Mouse (Mus musculus) megakaryocyte, adult 5-6 weeks (primary cell): ENCODE measurements around the gene Etv2. TPM values are rescaled to one million over a fixed set of nuclear protein-coding genes. Genes with fewer than 3 reads are reported as not detected.

Experiments
- ATAC-seq: 2 replicates; pipeline ENCODE4 v1.8.0; 2016; ENCODE audit warnings: mild to moderate bottlenecking, inconsistent platforms; ENCODE audit not compliant: poor library complexity, severe bottlenecking
- total RNA-seq, 2 experiments: library from RNA; stranded (forward) in 1 of 2; stranded (reverse) in 1 of 2; fragments of 153-499, 151-499 nt in 1 of 2; fragments of 221-1000, 200-1000 nt in 1 of 2; gene quantifications; 2 replicates each; pipeline versions ENCODE4 v1.2.3 to v1.2.4; 2015 to 2017

The Etv2 gene
- total RNA-seq, 2 experiments from 2014 or later = 0.59 TPM; not detected in 1

GRCm38 (mm10) chr7:30589435-30590301 is 46.0 kb downstream of the Etv2 start:
- peak; percentile 51 for ATAC-seq

- ATAC-seq = peak; percentile 90
Observed at GRCm38 (mm10) chr7:30588676-30589434, 46.8 kb downstream of the Etv2 start, which contains the start of gene Kmt2b. TSS of gene Kmt2b (minus strand) at chr7:30588726.

- no peak for ATAC-seq
Observed at GRCm38 (mm10) chr7:30587842-30588667, 47.6 kb downstream of the Etv2 start.

DNA sequence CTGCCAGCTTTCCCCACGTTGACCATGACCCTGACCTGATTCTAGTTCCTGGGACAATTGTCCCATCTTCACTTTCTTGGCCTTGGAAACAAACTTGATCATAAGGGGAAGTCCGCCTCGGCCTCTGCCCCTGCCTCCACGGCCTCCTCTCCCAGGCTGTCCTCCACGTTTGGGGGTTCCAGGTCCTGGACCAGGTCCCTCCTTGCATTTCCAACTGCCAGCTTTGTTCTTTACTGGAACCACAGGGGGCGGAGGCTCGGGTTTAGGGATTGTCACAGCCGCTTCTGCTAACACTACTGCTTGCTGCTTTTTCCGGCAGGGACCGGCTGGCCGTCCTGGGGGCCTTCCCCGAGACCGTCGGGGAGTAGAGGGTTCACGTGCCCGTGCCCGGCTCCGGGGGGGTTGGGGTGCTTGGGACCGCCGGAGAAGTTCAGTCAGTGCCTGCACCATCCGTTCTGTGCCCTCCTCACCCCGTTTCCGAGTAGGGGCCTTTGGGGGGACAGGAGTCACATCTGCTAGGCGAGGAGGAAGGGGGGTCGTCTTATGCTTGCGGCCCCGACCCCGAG is 49.1 kb downstream of the Etv2 start:
- ATAC-seq = no peak

DNA sequence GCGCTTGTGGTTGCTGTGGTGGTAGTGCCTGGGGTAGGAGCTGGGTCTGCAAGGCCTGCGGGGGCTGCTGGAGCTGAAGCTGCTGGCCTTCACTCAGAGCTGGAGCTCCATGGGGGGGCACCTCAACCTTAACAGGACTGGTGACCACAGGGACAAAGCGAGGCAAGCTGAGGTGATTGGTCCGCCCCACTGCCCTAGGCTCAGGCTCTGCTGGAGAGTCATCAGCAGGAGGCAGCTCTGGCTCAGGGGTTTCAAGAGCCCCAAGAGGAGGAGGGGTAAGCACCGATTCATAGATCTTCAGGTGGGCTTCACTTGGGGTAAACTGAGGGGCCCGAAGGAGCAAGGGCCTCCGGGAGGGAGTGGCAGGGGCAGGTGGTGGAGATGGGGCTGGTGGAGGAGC is 50.5 kb downstream of the Etv2 start:
- ATAC-seq = no peak

- ATAC-seq = no peak
Observed at GRCm38 (mm10) chr7:30584339-30584738, 51.3 kb downstream of the Etv2 start.

Other genes with a start within 250 kb of the Etv2 start
Only the 30 nearest of the 33 such genes appear.
- 45.8 and 47.6 TPM in 2 replicates for gene Hcst, start 216.0 kb downstream of the Etv2 start, total RNA-seq (2015)
- 13.3 and 18.5 TPM in 2 replicates for gene Hcst, start 216.0 kb downstream of the Etv2 start, total RNA-seq (2017)
- 23.0 and 28.6 TPM in 2 replicates for gene Nfkbid, start 214.1 kb downstream of the Etv2 start, total RNA-seq (2015)
- gene Nfkbid, start 214.1 kb downstream of the Etv2 start, total RNA-seq (2017) = 13.3 and 17.2 TPM in 2 replicates
- gene Aplp1, start 190.3 kb downstream of the Etv2 start, total RNA-seq (2015) = 0.07 and 0.25 TPM in 2 replicates
- 0.08 TPM in 1 of 2 replicates, not detected in the other for gene Aplp1, start 190.3 kb downstream of the Etv2 start, total RNA-seq (2017)
- gene Kirrel2, start 178.2 kb downstream of the Etv2 start, total RNA-seq (2015) = not detected in 2 replicates
- gene Kirrel2, start 178.2 kb downstream of the Etv2 start, total RNA-seq (2017) = 0.07 TPM in 1 of 2 replicates, not detected in the other
- gene Nphs1, start 177.5 kb downstream of the Etv2 start, total RNA-seq (2015) = not detected in 2 replicates
- 0.29 TPM in 1 of 2 replicates, not detected in the other for gene Nphs1, start 177.5 kb downstream of the Etv2 start, total RNA-seq (2017)
- gene Prodh2, start 142.2 kb downstream of the Etv2 start, total RNA-seq (2015) = not detected in 2 replicates
- gene Prodh2, start 142.2 kb downstream of the Etv2 start, total RNA-seq (2017) = not detected in 2 replicates
- gene Arhgap33, start 100.8 kb downstream of the Etv2 start, total RNA-seq (2015) = 7.0 and 10.6 TPM in 2 replicates
- gene Arhgap33, start 100.8 kb downstream of the Etv2 start, total RNA-seq (2017) = 3.1 and 4.9 TPM in 2 replicates
- 10.7 and 11.0 TPM in 2 replicates for gene Hspb6, start 83.7 kb downstream of the Etv2 start, total RNA-seq (2015)
- 3.8 and 5.2 TPM in 2 replicates for gene Hspb6, start 83.7 kb downstream of the Etv2 start, total RNA-seq (2017)
- 3.6 and 6.6 TPM in 2 replicates for gene Proser3, start 83.6 kb downstream of the Etv2 start, total RNA-seq (2015)
- 2.4 and 2.6 TPM in 2 replicates for gene Proser3, start 83.6 kb downstream of the Etv2 start, total RNA-seq (2017)
- gene Lin37, start 76.0 kb downstream of the Etv2 start, total RNA-seq (2015) = 54.7 and 64.1 TPM in 2 replicates
- 13.0 and 22.4 TPM in 2 replicates for gene Lin37, start 76.0 kb downstream of the Etv2 start, total RNA-seq (2017)
- gene U2af1l4, start 72.6 kb downstream of the Etv2 start, total RNA-seq (2015) = 15.2 and 19.6 TPM in 2 replicates
- gene U2af1l4, start 72.6 kb downstream of the Etv2 start, total RNA-seq (2017) = 63.3 and 69.7 TPM in 2 replicates
- 1.0 and 2.1 TPM in 2 replicates for gene Gm49396, start 72.5 kb downstream of the Etv2 start, total RNA-seq (2015)
- gene Gm49396, start 72.5 kb downstream of the Etv2 start, total RNA-seq (2017) = 3.6 and 3.8 TPM in 2 replicates
- 216 and 221 TPM in 2 replicates for gene Psenen, start 72.2 kb downstream of the Etv2 start, total RNA-seq (2015)
- 154 and 162 TPM in 2 replicates for gene Psenen, start 72.2 kb downstream of the Etv2 start, total RNA-seq (2017)
- gene Igflr1, start 70.4 kb downstream of the Etv2 start, total RNA-seq (2015) = 4.6 and 8.0 TPM in 2 replicates
- gene Igflr1, start 70.4 kb downstream of the Etv2 start, total RNA-seq (2017) = not detected in 2 replicates
- gene Kmt2b, start 47.1 kb downstream of the Etv2 start, total RNA-seq (2015) = 60.9 and 78.2 TPM in 2 replicates
- gene Kmt2b, start 47.1 kb downstream of the Etv2 start, total RNA-seq (2017) = 8.0 and 24.3 TPM in 2 replicates
- gene Zbtb32, start 36.9 kb downstream of the Etv2 start, total RNA-seq (2015) = 0.78 TPM in 1 of 2 replicates, not detected in the other
- 2.0 and 2.9 TPM in 2 replicates for gene Zbtb32, start 36.9 kb downstream of the Etv2 start, total RNA-seq (2017)
- gene Upk1a, start 23.0 kb downstream of the Etv2 start, total RNA-seq (2015) = 0.60 TPM in 1 of 2 replicates, not detected in the other
- not detected in 2 replicates for gene Upk1a, start 23.0 kb downstream of the Etv2 start, total RNA-seq (2017)
- 305 and 323 TPM in 2 replicates for gene Cox6b1, start 9.7 kb downstream of the Etv2 start, total RNA-seq (2015)
- 441 and 447 TPM in 2 replicates for gene Cox6b1, start 9.7 kb downstream of the Etv2 start, total RNA-seq (2017)
- 50.2 and 50.4 TPM in 2 replicates for gene Rbm42, start 14.5 kb upstream of the Etv2 start, total RNA-seq (2015)
- gene Rbm42, start 14.5 kb upstream of the Etv2 start, total RNA-seq (2017) = 41.3 and 46.6 TPM in 2 replicates
- 22.4 and 22.9 TPM in 2 replicates for gene Haus5, start 29.1 kb upstream of the Etv2 start, total RNA-seq (2015)
- gene Haus5, start 29.1 kb upstream of the Etv2 start, total RNA-seq (2017) = 17.0 and 18.7 TPM in 2 replicates
- not detected in 2 replicates for gene Pmis2, start 35.8 kb upstream of the Etv2 start, total RNA-seq (2015)
- gene Pmis2, start 35.8 kb upstream of the Etv2 start, total RNA-seq (2017) = not detected in 2 replicates
- not detected in 2 replicates for gene 2200002J24Rik, start 63.1 kb upstream of the Etv2 start, total RNA-seq (2015)
- gene 2200002J24Rik, start 63.1 kb upstream of the Etv2 start, total RNA-seq (2017) = not detected in 2 replicates
- 0.71 and 1.3 TPM in 2 replicates for gene Atp4a, start 76.4 kb upstream of the Etv2 start, total RNA-seq (2015)
- 0.04 TPM in 1 of 2 replicates, not detected in the other for gene Atp4a, start 76.4 kb upstream of the Etv2 start, total RNA-seq (2017)
- 86.7 and 96.5 TPM in 2 replicates for gene Tmem147, start 93.7 kb upstream of the Etv2 start, total RNA-seq (2015)
- gene Tmem147, start 93.7 kb upstream of the Etv2 start, total RNA-seq (2017) = 27.8 and 31.4 TPM in 2 replicates
- gene Gapdhs, start 107.8 kb upstream of the Etv2 start, total RNA-seq (2015) = not detected in 2 replicates
- not detected in 2 replicates for gene Gapdhs, start 107.8 kb upstream of the Etv2 start, total RNA-seq (2017)
- gene Sbsn, start 115.6 kb upstream of the Etv2 start, total RNA-seq (2015) = 0.22 and 3.2 TPM in 2 replicates
- gene Sbsn, start 115.6 kb upstream of the Etv2 start, total RNA-seq (2017) = 0.49 and 0.88 TPM in 2 replicates
- 15.1 and 17.1 TPM in 2 replicates for gene Dmkn, start 127.9 kb upstream of the Etv2 start, total RNA-seq (2015)
- gene Dmkn, start 127.9 kb upstream of the Etv2 start, total RNA-seq (2017) = 24.6 and 25.7 TPM in 2 replicates
- gene Krtdap, start 152.0 kb upstream of the Etv2 start, total RNA-seq (2015) = not detected in 2 replicates
- gene Krtdap, start 152.0 kb upstream of the Etv2 start, total RNA-seq (2017) = not detected in 2 replicates
- 3.4 and 4.0 TPM in 2 replicates for gene Ffar2, start 187.9 kb upstream of the Etv2 start, total RNA-seq (2015)
- gene Ffar2, start 187.9 kb upstream of the Etv2 start, total RNA-seq (2017) = 12.2 and 15.3 TPM in 2 replicates
- not detected in 2 replicates for gene Ffar3, start 220.3 kb upstream of the Etv2 start, total RNA-seq (2015)
- gene Ffar3, start 220.3 kb upstream of the Etv2 start, total RNA-seq (2017) = not detected in 2 replicates